Mouse (Mus musculus): ENCODE results near the gene Chst13. TPM values are rescaled to one million over a fixed set of nuclear protein-coding genes. Genes with fewer than 3 reads are reported as not detected.

Chst13 gene
- total and polyA plus RNA-seq, 2 experiments from 2014 or later: not detected

DNA sequence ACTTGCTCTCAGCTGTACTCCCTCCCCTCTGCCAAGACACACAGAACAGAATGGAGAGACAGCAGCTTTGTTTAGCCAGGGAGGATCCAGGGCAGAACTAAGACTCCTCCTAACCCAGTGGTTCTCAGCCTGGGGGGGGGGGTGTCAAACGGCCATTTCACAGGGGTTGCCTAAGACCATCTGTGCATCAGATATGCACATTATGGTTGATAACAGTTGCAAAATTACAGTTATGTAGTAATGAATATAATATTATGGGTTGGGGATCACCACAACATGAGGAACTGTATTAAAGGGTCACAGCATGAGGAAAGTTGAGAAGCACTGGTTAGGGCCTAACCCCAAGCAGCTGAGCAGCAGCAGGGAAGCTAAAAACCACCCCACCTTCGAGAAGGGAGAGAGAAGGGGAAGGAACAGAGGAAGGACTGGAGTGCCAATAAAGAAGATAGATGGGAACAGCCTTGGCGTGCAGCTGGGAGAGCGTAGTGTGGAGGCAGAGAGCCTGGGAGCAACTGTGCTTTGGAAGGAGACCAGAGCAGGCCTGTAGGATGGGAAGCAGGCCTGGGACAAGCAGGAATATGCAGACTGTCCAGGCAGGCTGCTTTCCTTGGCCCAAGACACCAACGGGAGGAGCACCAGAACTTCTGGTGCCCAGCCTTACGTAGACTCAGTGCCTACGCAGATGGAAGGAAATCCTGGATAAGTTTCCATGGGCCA, 5.4 kb downstream of the Chst13 start:
- no peak overlapping the region for H3K4me3 ChIP-seq (ENCODE audit: low read depth, low read length)
- H3K4me2 ChIP-seq (ENCODE audit: low read depth, low read length): no peak overlapping the region
- H3K4me1 ChIP-seq (ENCODE audit: control insufficient read depth, insufficient read depth): no peaks in the 10 kb centered on the region
- no peaks in the 10 kb centered on the region for H3K36me3 ChIP-seq (replicated peaks; ENCODE audit: control insufficient read depth, insufficient read depth, low read length)
- no peaks in the 10 kb centered on the region for H3K9me3 ChIP-seq (replicated peaks; ENCODE audit: control insufficient read depth, low read length)
- 66% methylated on average over 7 of the region's 7 CpGs for WGBS
- ATAC-seq (ENCODE audit: insufficient read depth, low read depth) (no peak), DNase-seq (ENCODE audit: low spot score) (no peak)
- 0 out of 2 replicates have a peak, but pooled peaks cover under 1% of the 10 kb centered on the region for H3K27me3 ChIP-seq (ENCODE audit: control insufficient read depth, insufficient read depth, low read length)
- H3K27ac ChIP-seq (ENCODE audit: low read depth): no peak overlapping the region
- no peak for TF ChIP-seq CTCF (IDR thresholded peaks at IDR 0.05; ENCODE audit: low read depth)
- TF ChIP-seq EP300 (IDR thresholded peaks at IDR 0.05; ENCODE audit: low read depth): no peak
- no peak overlapping the region for H3K9ac ChIP-seq (replicated peaks; ENCODE audit: low read depth, low read length)

- Histone ChIP-seq H3K4me1 (ENCODE audit: control insufficient read depth, insufficient read depth) (no peaks in the 10 kb centered on the region), H3K27me3 (ENCODE audit: control insufficient read depth, insufficient read depth, low read length) (no peaks in the 10 kb centered on the region), H3K4me3 (ENCODE audit: low read depth, low read length) (no peak overlapping the region), H3K9ac (replicated peaks; ENCODE audit: low read depth, low read length) (no peak overlapping the region), H3K4me2 (ENCODE audit: low read depth, low read length) (no peak overlapping the region), H3K36me3 (replicated peaks; ENCODE audit: control insufficient read depth, insufficient read depth, low read length) (no peaks in the 10 kb centered on the region), H3K27ac (ENCODE audit: low read depth) (no peak overlapping the region), H3K9me3 (replicated peaks; ENCODE audit: control insufficient read depth, low read length) (no peaks in the 10 kb centered on the region)
- DNase-seq (ENCODE audit: low spot score) (no peak), ATAC-seq (ENCODE audit: insufficient read depth, low read depth) (no peak)
- TF ChIP-seq CTCF (IDR thresholded peaks at IDR 0.05; ENCODE audit: low read depth) (no peak), EP300 (IDR thresholded peaks at IDR 0.05; ENCODE audit: low read depth) (no peak)
- 94% methylated on average over 2 of the region's 2 CpGs for WGBS
Measured at GRCm38 (mm10) chr6:90319019-90319418, 6.0 kb downstream of the Chst13 start.

GRCm38 (mm10) chr6:90317510-90318258, 7.3 kb downstream of the Chst13 start:
- ATAC-seq (ENCODE audit: insufficient read depth, low read depth): no peak
- Histone ChIP-seq H3K9ac (replicated peaks; ENCODE audit: low read depth, low read length) (no peak overlapping the region), H3K36me3 (replicated peaks; ENCODE audit: control insufficient read depth, insufficient read depth, low read length) (no peaks in the 10 kb centered on the region), H3K4me2 (ENCODE audit: low read depth, low read length) (no peak overlapping the region), H3K27ac (ENCODE audit: low read depth) (no peak overlapping the region), H3K4me3 (ENCODE audit: low read depth, low read length) (no peak overlapping the region), H3K9me3 (replicated peaks; ENCODE audit: control insufficient read depth, low read length) (no peaks in the 10 kb centered on the region), H3K27me3 (ENCODE audit: control insufficient read depth, insufficient read depth, low read length) (no peaks in the 10 kb centered on the region), H3K4me1 (ENCODE audit: control insufficient read depth, insufficient read depth) (no peaks in the 10 kb centered on the region)
- WGBS: 79% methylated on average over 2 of the region's 2 CpGs
- no peak for DNase-seq (ENCODE audit: low spot score)
- no peak for TF ChIP-seq EP300 (IDR thresholded peaks at IDR 0.05; ENCODE audit: low read depth)
- no peak for TF ChIP-seq CTCF (IDR thresholded peaks at IDR 0.05; ENCODE audit: low read depth)

DNA sequence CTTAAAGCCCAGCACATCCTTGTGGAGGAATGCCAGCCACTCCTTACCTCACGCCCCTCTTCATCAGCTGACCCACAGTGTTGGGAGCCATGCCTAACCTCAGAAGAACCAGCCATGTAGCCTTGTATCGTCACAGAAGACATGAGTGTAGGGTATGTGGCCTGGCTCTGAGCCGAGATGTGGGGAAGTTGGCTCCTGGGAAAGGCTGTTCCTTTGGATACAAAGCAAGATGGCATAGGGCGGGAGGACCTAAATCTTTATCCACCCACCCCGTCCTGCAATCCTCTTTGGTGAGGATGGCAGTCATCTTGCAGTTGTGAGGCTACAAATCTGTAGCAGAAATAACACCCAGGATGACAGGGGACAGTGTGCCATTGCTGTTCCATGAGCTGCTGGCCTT, 9.0 kb downstream of the Chst13 start:
- no peak overlapping the region for H3K27ac ChIP-seq (ENCODE audit: low read depth)
- TF ChIP-seq CTCF (IDR thresholded peaks at IDR 0.05; ENCODE audit: low read depth) (no peak), EP300 (IDR thresholded peaks at IDR 0.05; ENCODE audit: low read depth) (no peak)
- no peaks in the 10 kb centered on the region for H3K9me3 ChIP-seq (replicated peaks; ENCODE audit: control insufficient read depth, low read length)
- no peak for ATAC-seq (ENCODE audit: insufficient read depth, low read depth)
- DNase-seq (ENCODE audit: low spot score): no peak
- H3K4me1 ChIP-seq (ENCODE audit: control insufficient read depth, insufficient read depth): no peaks in the 10 kb centered on the region
- H3K4me2 ChIP-seq (ENCODE audit: low read depth, low read length): no peak overlapping the region
- H3K4me3 ChIP-seq (ENCODE audit: low read depth, low read length): no peak overlapping the region
- H3K36me3 ChIP-seq (replicated peaks; ENCODE audit: control insufficient read depth, insufficient read depth, low read length): no peaks in the 10 kb centered on the region
- WGBS: 76% methylated on average over 5 of the region's 5 CpGs
- H3K9ac ChIP-seq (replicated peaks; ENCODE audit: low read depth, low read length): no peak overlapping the region
- no peaks in the 10 kb centered on the region for H3K27me3 ChIP-seq (ENCODE audit: control insufficient read depth, insufficient read depth, low read length)

- Histone ChIP-seq H3K9me3 (replicated peaks; ENCODE audit: control insufficient read depth, low read length) (no peaks in the 10 kb centered on the region; the same call in 1 of the 2 replicates), H3K27me3 (ENCODE audit: control insufficient read depth, insufficient read depth, low read length) (no peaks in the 10 kb centered on the region), H3K4me3 (ENCODE audit: low read depth, low read length) (no peak overlapping the region), H3K36me3 (replicated peaks; ENCODE audit: control insufficient read depth, insufficient read depth, low read length) (no peaks in the 10 kb centered on the region), H3K9ac (replicated peaks; ENCODE audit: low read depth, low read length) (no peak overlapping the region), H3K27ac (ENCODE audit: low read depth) (no peak overlapping the region), H3K4me2 (ENCODE audit: low read depth, low read length) (no peak overlapping the region), H3K4me1 (ENCODE audit: control insufficient read depth, insufficient read depth) (no peaks in the 10 kb centered on the region)
- 79% methylated on average over 87 of the region's 87 CpGs for WGBS
- DNase-seq (ENCODE audit: low spot score) (no peak), ATAC-seq (ENCODE audit: insufficient read depth, low read depth) (no peak)
- TF ChIP-seq CTCF (IDR thresholded peaks at IDR 0.05; ENCODE audit: low read depth) (no peak), EP300 (IDR thresholded peaks at IDR 0.05; ENCODE audit: low read depth) (no peak)
Measured at GRCm38 (mm10) chr6:90308839-90309778, 15.9 kb downstream of the Chst13 start.
